Mouse (Mus musculus) lung, embryonic 16.5 days (tissue): ENCODE results near the gene Nyx. TPM values are rescaled to one million over a fixed set of nuclear protein-coding genes. Genes with fewer than 3 reads are reported as not detected.

Experiments
- ATAC-seq: fragments of 200-750 bp; cut with Nextera tagmentation; 2 replicates; pipeline ENCODE4 v1.8.0; 2017; ENCODE audit warnings: low read depth, mild to moderate bottlenecking, moderate library complexity
- H3K27ac ChIP-seq: fragments of 300-500 bp; sonication (generic); 2 replicates; pipeline ENCODE4 v1.5.1; 2014; ENCODE audit warnings: mild to moderate bottlenecking, control low read depth, low read length
- H3K27me3 ChIP-seq: fragments of 300-500 bp; sonication (generic); 2 replicates; pipeline ENCODE4 v1.6.1; 2014; ENCODE audit warnings: low read depth, low read length, mixed read lengths; ENCODE audit not compliant: control insufficient read depth, insufficient read depth
- H3K36me3 ChIP-seq: fragments of 300-500 bp; sonication (generic); 2 replicates; pipeline ENCODE4 v1.6.1; 2014; ENCODE audit warnings: low read length; ENCODE audit not compliant: control insufficient read depth, insufficient read depth
- H3K4me1 ChIP-seq: fragments of 300-500 bp; sonication (generic); replicated peaks from 2 replicates; pipeline ENCODE4 v1.6.1; 2014; ENCODE audit warnings: low read length, mixed read lengths; ENCODE audit not compliant: control insufficient read depth, insufficient read depth
- H3K4me2 ChIP-seq: fragments of 300-500 bp; sonication (generic); 2 replicates; pipeline ENCODE4 v1.6.1; 2014; ENCODE audit warnings: low read depth, low read length, control low read depth
- H3K4me3 ChIP-seq: fragments of 300-500 bp; sonication (generic); 2 replicates; pipeline ENCODE4 v1.5.1; 2014; ENCODE audit warnings: mild to moderate bottlenecking, low read length, control low read depth
- H3K9ac ChIP-seq: fragments of 300-500 bp; sonication (generic); 2 replicates; pipeline ENCODE4 v1.6.1; 2014; ENCODE audit warnings: low read length, control low read depth
- H3K9me3 ChIP-seq: fragments of 300-500 bp; sonication (generic); 2 replicates; pipeline ENCODE4 v1.6.1; 2016; ENCODE audit warnings: low read length; ENCODE audit not compliant: control insufficient read depth
- WGBS: fragments of 180-500 bp; shearing (Covaris S2); extraction: QIAGEN DNeasy Blood & Tissue Kit; methylation state at CpG from one replicate; pipeline ENCODE4 v1.1.7; 2014; 5-methylcytosine and 5-hydroxymethylcytosine counted together
- polyA plus RNA-seq: library from polyadenylated mRNA; unstranded; fragments of >200 nt; fragmentation: Nextera tagmentation; extraction: Ambion mirVana; gene quantifications from 2 replicates; pipeline ENCODE4 v1.2.1, GENCODE M21; 2015

Nyx gene
- polyA plus RNA-seq, 1 experiment from 2014 or later = 0.10 TPM

GRCm38 (mm10) chrX:13506376-13506775 is 40.5 kb downstream of the Nyx start:
- Histone ChIP-seq H3K4me3 (no peak overlapping the region), H3K9me3 (no peaks in the 10 kb centered on the region), H3K27ac (no peak overlapping the region), H3K9ac (no peak overlapping the region), H3K4me2 (no peak overlapping the region), H3K4me1 (no peaks in the 10 kb centered on the region), H3K36me3 (no peaks in the 10 kb centered on the region), H3K27me3 (no peaks in the 10 kb centered on the region; the same call in 1 of the 2 replicates)
- WGBS = 65% methylated on average over 2 of the region's 2 CpGs
- ATAC-seq = peak; percentile 74

- no peak overlapping the region for H3K27ac ChIP-seq
- H3K27me3 ChIP-seq = peaks cover 2% of the 10 kb centered on the region; the same call in 1 of the 2 replicates
- 46% methylated on average over 2 of the region's 2 CpGs for WGBS
- no peak for ATAC-seq
- no peaks in the 10 kb centered on the region for H3K9me3 ChIP-seq
- H3K4me2 ChIP-seq = no peak overlapping the region
- no peaks in the 10 kb centered on the region for H3K4me1 ChIP-seq
- no peak overlapping the region for H3K9ac ChIP-seq
- no peak overlapping the region for H3K4me3 ChIP-seq
- H3K36me3 ChIP-seq = no peaks in the 10 kb centered on the region
Measured at GRCm38 (mm10) chrX:13513127-13513526, 47.2 kb downstream of the Nyx start.

- ATAC-seq = no peak
- no peak overlapping the region for H3K9ac ChIP-seq
- whole genome bisulfite sequencing = 82% methylated on average over 5 of the region's 5 CpGs
Measured at GRCm38 (mm10) chrX:13513864-13514263, 48.0 kb downstream of the Nyx start.

GRCm38 (mm10) chrX:13516451-13516850 is 50.5 kb downstream of the Nyx start:
- no peaks in the 10 kb centered on the region for H3K36me3 ChIP-seq
- no peak overlapping the region for H3K4me3 ChIP-seq
- no peak overlapping the region for H3K9ac ChIP-seq
- no peak overlapping the region for H3K27ac ChIP-seq
- no peak overlapping the region for H3K4me2 ChIP-seq
- no peaks in the 10 kb centered on the region for H3K9me3 ChIP-seq
- no peaks in the 10 kb centered on the region for H3K4me1 ChIP-seq
- WGBS = 91% methylated on average over 6 of the region's 6 CpGs
- H3K27me3 ChIP-seq = peaks cover 2% of the 10 kb centered on the region; the same call in 1 of the 2 replicates
- no peak for ATAC-seq

More at GRCm38 (mm10) chrX:13513864-13514263, 48.0 kb downstream of the Nyx start:
- peaks cover 2% of the 10 kb centered on the region; the same call in 1 of the 2 replicates for H3K27me3 ChIP-seq
- no peaks in the 10 kb centered on the region for H3K4me1 ChIP-seq
- H3K4me3 ChIP-seq = no peak overlapping the region
- no peaks in the 10 kb centered on the region for H3K9me3 ChIP-seq
- H3K36me3 ChIP-seq = no peaks in the 10 kb centered on the region
- H3K4me2 ChIP-seq = no peak overlapping the region
- no peak overlapping the region for H3K27ac ChIP-seq

GRCm38 (mm10) chrX:13518019-13518418 is 52.1 kb downstream of the Nyx start:
- 64% methylated on average over 10 of the region's 10 CpGs for WGBS
- H3K27me3 ChIP-seq = peaks cover 2% of the 10 kb centered on the region; the same call in 1 of the 2 replicates

GRCm38 (mm10) chrX:13518781-13519407 is 53.0 kb downstream of the Nyx start:
- no peak overlapping the region for H3K4me3 ChIP-seq
- no peaks in the 10 kb centered on the region for H3K36me3 ChIP-seq
- ATAC-seq = peak; percentile 20; the same call in 1 of the 2 replicates
- H3K9ac ChIP-seq = no peak overlapping the region
- H3K4me2 ChIP-seq = no peak overlapping the region
- peaks cover 2% of the 10 kb centered on the region; the same call in 1 of the 2 replicates for H3K27me3 ChIP-seq
- H3K9me3 ChIP-seq = no peaks in the 10 kb centered on the region
- no peaks in the 10 kb centered on the region for H3K4me1 ChIP-seq
- WGBS = 64% methylated on average over 4 of the region's 4 CpGs
- no peak overlapping the region for H3K27ac ChIP-seq

More at GRCm38 (mm10) chrX:13518019-13518418, 52.1 kb downstream of the Nyx start:
- no peak overlapping the region for H3K4me2 ChIP-seq
- H3K27ac ChIP-seq = no peak overlapping the region
- H3K9ac ChIP-seq = no peak overlapping the region
- H3K4me3 ChIP-seq = no peak overlapping the region
- no peak for ATAC-seq
- H3K4me1 ChIP-seq = no peaks in the 10 kb centered on the region
- H3K36me3 ChIP-seq = no peaks in the 10 kb centered on the region
- no peaks in the 10 kb centered on the region for H3K9me3 ChIP-seq

GRCm38 (mm10) chrX:13519408-13519783 is 53.5 kb downstream of the Nyx start:
- H3K4me2 ChIP-seq = no peak overlapping the region
- H3K27me3 ChIP-seq = peaks cover 2% of the 10 kb centered on the region; the same call in 1 of the 2 replicates
- H3K9me3 ChIP-seq = no peaks in the 10 kb centered on the region
- H3K9ac ChIP-seq = no peak overlapping the region
- H3K36me3 ChIP-seq = no peaks in the 10 kb centered on the region
- H3K4me1 ChIP-seq = no peaks in the 10 kb centered on the region
- H3K27ac ChIP-seq = no peak overlapping the region
- peak; percentile 26; the same call in 1 of the 2 replicates for ATAC-seq
- 58% methylated on average over 5 of the region's 5 CpGs for WGBS
- no peak overlapping the region for H3K4me3 ChIP-seq

- H3K4me1 ChIP-seq = no peaks in the 10 kb centered on the region
- no peak overlapping the region for H3K9ac ChIP-seq
- H3K4me3 ChIP-seq = no peak overlapping the region
- no peak overlapping the region for H3K27ac ChIP-seq
- WGBS = 83% methylated on average over 4 of the region's 4 CpGs
- H3K9me3 ChIP-seq = no peaks in the 10 kb centered on the region
- H3K27me3 ChIP-seq = peaks cover 2% of the 10 kb centered on the region; the same call in 1 of the 2 replicates
- H3K36me3 ChIP-seq = no peaks in the 10 kb centered on the region
- no peak for ATAC-seq
- no peak overlapping the region for H3K4me2 ChIP-seq
Measured at GRCm38 (mm10) chrX:13520566-13520965, 54.7 kb downstream of the Nyx start.

- ATAC-seq = no peak
- 91% methylated on average over 8 of the region's 8 CpGs for WGBS
- Histone ChIP-seq H3K4me2 (no peak overlapping the region), H3K27ac (no peak overlapping the region), H3K4me3 (no peak overlapping the region), H3K27me3 (peaks cover 2% of the 10 kb centered on the region; the same call in 1 of the 2 replicates), H3K36me3 (no peaks in the 10 kb centered on the region), H3K9me3 (no peaks in the 10 kb centered on the region), H3K4me1 (no peaks in the 10 kb centered on the region), H3K9ac (no peak overlapping the region)
Measured at GRCm38 (mm10) chrX:13521288-13521687, 55.4 kb downstream of the Nyx start.
